Mouse (Mus musculus): ENCODE results near the gene Lypd6b.

- no peak for TF ChIP-seq POLR2A (IDR thresholded peaks at IDR 0.05; ENCODE audit: borderline replicate concordance, insufficient read depth, low read length)
- no peak for TF ChIP-seq CTCF (IDR thresholded peaks at IDR 0.05; ENCODE audit: borderline replicate concordance, insufficient read depth, low read depth, low read length)
These were observed 18.4 kb downstream of the Lypd6b start for GRCm38 (mm10) chr2:49805736-49806371.

All from cerebellum, adult 2 months (tissue).